Mouse (Mus musculus): ENCODE data around the gene Kcnq4. TPM values are rescaled to one million over a fixed set of nuclear protein-coding genes. Genes with fewer than 3 reads are reported as not detected.
A peak's percentile ranks its signal among the peaks of the same experiment; 100 is the strongest.

The Kcnq4 gene
- polyA plus RNA-seq, 1 experiment from 2014 or later: 2.1 TPM

GRCm38 (mm10) chr4:120666358-120667024, 81.9 kb downstream of the Kcnq4 start, which contains the start of gene Cited4:
Gene Cited4 (plus strand): TSS chr4:120666572.
- Histone ChIP-seq H3K4me2 (replicated peaks; ENCODE audit: low read depth, low read length) (peak within 1 kb of the TSS; percentile 99), H3K27ac (ENCODE audit: low read length) (no peak within 1 kb of the TSS), H3K4me1 (ENCODE audit: control insufficient read depth, insufficient read depth, low read length) (peaks cover 9% of the 10 kb centered on the region; the same call in 1 of the 2 replicates), H3K36me3 (ENCODE audit: control insufficient read depth, insufficient read depth, low read length) (no peaks in the 10 kb centered on the region), H3K27me3 (ENCODE audit: control insufficient read depth, insufficient read depth, low read length) (peaks cover 7% of the 10 kb centered on the region), H3K4me3 (ENCODE audit: low read depth, low read length) (peak within 1 kb of the TSS; percentile 49), H3K9ac (replicated peaks; ENCODE audit: low read depth, low read length) (peak within 1 kb of the TSS; percentile 45; the same call in 1 of the 2 replicates), H3K9me3 (ENCODE audit: control insufficient read depth, low read depth, low read length) (no peaks in the 10 kb centered on the region)
- ATAC-seq (ENCODE audit: insufficient number of reproducible peaks, insufficient read depth, low FRiP score, low read depth): peak; percentile 92
- WGBS: under 1% methylated on average over 49 of the region's 50 CpGs

GRCm38 (mm10) chr4:120665782-120666181, 82.6 kb downstream of the Kcnq4 start:
- Histone ChIP-seq H3K4me1 (ENCODE audit: control insufficient read depth, insufficient read depth, low read length) (peaks cover 9% of the 10 kb centered on the region; the same call in 1 of the 2 replicates), H3K27me3 (ENCODE audit: control insufficient read depth, insufficient read depth, low read length) (peaks cover 7% of the 10 kb centered on the region), H3K27ac (ENCODE audit: low read length) (no peak overlapping the region), H3K9ac (replicated peaks; ENCODE audit: low read depth, low read length) (no peak overlapping the region), H3K36me3 (ENCODE audit: control insufficient read depth, insufficient read depth, low read length) (no peaks in the 10 kb centered on the region), H3K4me3 (ENCODE audit: low read depth, low read length) (no peak overlapping the region), H3K9me3 (ENCODE audit: control insufficient read depth, low read depth, low read length) (no peaks in the 10 kb centered on the region), H3K4me2 (replicated peaks; ENCODE audit: low read depth, low read length) (no peak overlapping the region)
- WGBS: 64% methylated on average over 7 of the region's 7 CpGs
- ATAC-seq (ENCODE audit: insufficient number of reproducible peaks, insufficient read depth, low FRiP score, low read depth): no peak

- WGBS: 43% methylated on average over 4 of the region's 4 CpGs
- Histone ChIP-seq H3K4me1 (ENCODE audit: control insufficient read depth, insufficient read depth, low read length) (peaks cover 9% of the 10 kb centered on the region; the same call in 1 of the 2 replicates), H3K9ac (replicated peaks; ENCODE audit: low read depth, low read length) (no peak overlapping the region), H3K27ac (ENCODE audit: low read length) (no peak overlapping the region), H3K27me3 (ENCODE audit: control insufficient read depth, insufficient read depth, low read length) (peaks cover 7% of the 10 kb centered on the region), H3K36me3 (ENCODE audit: control insufficient read depth, insufficient read depth, low read length) (no peaks in the 10 kb centered on the region), H3K4me3 (ENCODE audit: low read depth, low read length) (no peak overlapping the region), H3K4me2 (replicated peaks; ENCODE audit: low read depth, low read length) (no peak overlapping the region), H3K9me3 (ENCODE audit: control insufficient read depth, low read depth, low read length) (no peaks in the 10 kb centered on the region)
- ATAC-seq (ENCODE audit: insufficient number of reproducible peaks, insufficient read depth, low FRiP score, low read depth): no peak
Observed at GRCm38 (mm10) chr4:120665144-120665700, 83.2 kb downstream of the Kcnq4 start.

GRCm38 (mm10) chr4:120664601-120665000, 83.8 kb downstream of the Kcnq4 start:
- Histone ChIP-seq H3K9me3 (ENCODE audit: control insufficient read depth, low read depth, low read length) (no peaks in the 10 kb centered on the region), H3K4me1 (ENCODE audit: control insufficient read depth, insufficient read depth, low read length) (peaks cover 9% of the 10 kb centered on the region; the same call in 1 of the 2 replicates), H3K36me3 (ENCODE audit: control insufficient read depth, insufficient read depth, low read length) (no peaks in the 10 kb centered on the region), H3K27me3 (ENCODE audit: control insufficient read depth, insufficient read depth, low read length) (peaks cover 7% of the 10 kb centered on the region), H3K4me3 (ENCODE audit: low read depth, low read length) (no peak overlapping the region), H3K9ac (replicated peaks; ENCODE audit: low read depth, low read length) (no peak overlapping the region), H3K27ac (ENCODE audit: low read length) (no peak overlapping the region), H3K4me2 (replicated peaks; ENCODE audit: low read depth, low read length) (no peak overlapping the region)
- ATAC-seq (ENCODE audit: insufficient number of reproducible peaks, insufficient read depth, low FRiP score, low read depth): no peak
- 67% methylated on average over 2 of the region's 2 CpGs for WGBS

- H3K4me3 ChIP-seq (ENCODE audit: low read depth, low read length): no peak overlapping the region
- 70% methylated on average over 4 of the region's 4 CpGs for WGBS
- H3K9me3 ChIP-seq (ENCODE audit: control insufficient read depth, low read depth, low read length): no peaks in the 10 kb centered on the region
- H3K27ac ChIP-seq (ENCODE audit: low read length): no peak overlapping the region
- no peak for ATAC-seq (ENCODE audit: insufficient number of reproducible peaks, insufficient read depth, low FRiP score, low read depth)
- no peak overlapping the region for H3K9ac ChIP-seq (replicated peaks; ENCODE audit: low read depth, low read length)
- H3K4me1 ChIP-seq (ENCODE audit: control insufficient read depth, insufficient read depth, low read length): no peaks in the 10 kb centered on the region
- no peaks in the 10 kb centered on the region for H3K36me3 ChIP-seq (ENCODE audit: control insufficient read depth, insufficient read depth, low read length)
- H3K27me3 ChIP-seq (ENCODE audit: control insufficient read depth, insufficient read depth, low read length): no peaks in the 10 kb centered on the region
- H3K4me2 ChIP-seq (replicated peaks; ENCODE audit: low read depth, low read length): no peak overlapping the region
Observed at GRCm38 (mm10) chr4:120660485-120660884, 87.9 kb downstream of the Kcnq4 start.

- H3K27ac ChIP-seq (ENCODE audit: low read length): no peak overlapping the region
- H3K27me3 ChIP-seq (ENCODE audit: control insufficient read depth, insufficient read depth, low read length): peaks cover 5% of the 10 kb centered on the region; the same call in 1 of the 2 replicates
- H3K9ac ChIP-seq (replicated peaks; ENCODE audit: low read depth, low read length): no peak overlapping the region
- H3K4me3 ChIP-seq (ENCODE audit: low read depth, low read length): no peak overlapping the region
- no peaks in the 10 kb centered on the region for H3K36me3 ChIP-seq (ENCODE audit: control insufficient read depth, insufficient read depth, low read length)
- H3K9me3 ChIP-seq (ENCODE audit: control insufficient read depth, low read depth, low read length): no peaks in the 10 kb centered on the region
- ATAC-seq (ENCODE audit: insufficient number of reproducible peaks, insufficient read depth, low FRiP score, low read depth): no peak
- no peak overlapping the region for H3K4me2 ChIP-seq (replicated peaks; ENCODE audit: low read depth, low read length)
- WGBS: 71% methylated on average over 8 of the region's 8 CpGs
- no peaks in the 10 kb centered on the region for H3K4me1 ChIP-seq (ENCODE audit: control insufficient read depth, insufficient read depth, low read length)
Observed at GRCm38 (mm10) chr4:120655898-120656297, 92.5 kb downstream of the Kcnq4 start.

- Histone ChIP-seq H3K9ac (replicated peaks; ENCODE audit: low read depth, low read length) (no peak overlapping the region), H3K4me3 (ENCODE audit: low read depth, low read length) (peak overlapping the region; percentile 37), H3K9me3 (ENCODE audit: control insufficient read depth, low read depth, low read length) (no peaks in the 10 kb centered on the region), H3K27me3 (ENCODE audit: control insufficient read depth, insufficient read depth, low read length) (peaks cover 17% of the 10 kb centered on the region), H3K27ac (ENCODE audit: low read length) (no peak overlapping the region), H3K4me1 (ENCODE audit: control insufficient read depth, insufficient read depth, low read length) (no peaks in the 10 kb centered on the region), H3K4me2 (replicated peaks; ENCODE audit: low read depth, low read length) (peak overlapping the region; percentile 82), H3K36me3 (ENCODE audit: control insufficient read depth, insufficient read depth, low read length) (no peaks in the 10 kb centered on the region)
- ATAC-seq (ENCODE audit: insufficient number of reproducible peaks, insufficient read depth, low FRiP score, low read depth): no peak
- WGBS: 26% methylated on average over 7 of the region's 7 CpGs
Observed at GRCm38 (mm10) chr4:120650208-120650592, 98.2 kb downstream of the Kcnq4 start.

GRCm38 (mm10) chr4:120649369-120650207, 98.8 kb downstream of the Kcnq4 start:
- H3K4me2 ChIP-seq (replicated peaks; ENCODE audit: low read depth, low read length): peak overlapping the region; percentile 82
- WGBS: 4% methylated on average over 55 of the region's 55 CpGs
- peak; percentile 61 for ATAC-seq (ENCODE audit: insufficient number of reproducible peaks, insufficient read depth, low FRiP score, low read depth)
- no peaks in the 10 kb centered on the region for H3K4me1 ChIP-seq (ENCODE audit: control insufficient read depth, insufficient read depth, low read length)
- H3K9me3 ChIP-seq (ENCODE audit: control insufficient read depth, low read depth, low read length): no peaks in the 10 kb centered on the region
- peak overlapping the region; percentile 37 for H3K4me3 ChIP-seq (ENCODE audit: low read depth, low read length)
- no peak overlapping the region for H3K27ac ChIP-seq (ENCODE audit: low read length)
- peak overlapping the region; percentile 14; the same call in 1 of the 2 replicates for H3K9ac ChIP-seq (replicated peaks; ENCODE audit: low read depth, low read length)
- H3K27me3 ChIP-seq (ENCODE audit: control insufficient read depth, insufficient read depth, low read length): peaks cover 17% of the 10 kb centered on the region
- H3K36me3 ChIP-seq (ENCODE audit: control insufficient read depth, insufficient read depth, low read length): no peaks in the 10 kb centered on the region

All from stomach, embryonic 14.5 days (tissue).